Mouse (Mus musculus): ENCODE measurements around the gene Jun. TPM values are rescaled to one million over a fixed set of nuclear protein-coding genes. Genes with fewer than 3 reads are reported as not detected.

Jun gene
- polyA plus RNA-seq, 1 experiment from 2014 or later, result 77.6 TPM

DNA sequence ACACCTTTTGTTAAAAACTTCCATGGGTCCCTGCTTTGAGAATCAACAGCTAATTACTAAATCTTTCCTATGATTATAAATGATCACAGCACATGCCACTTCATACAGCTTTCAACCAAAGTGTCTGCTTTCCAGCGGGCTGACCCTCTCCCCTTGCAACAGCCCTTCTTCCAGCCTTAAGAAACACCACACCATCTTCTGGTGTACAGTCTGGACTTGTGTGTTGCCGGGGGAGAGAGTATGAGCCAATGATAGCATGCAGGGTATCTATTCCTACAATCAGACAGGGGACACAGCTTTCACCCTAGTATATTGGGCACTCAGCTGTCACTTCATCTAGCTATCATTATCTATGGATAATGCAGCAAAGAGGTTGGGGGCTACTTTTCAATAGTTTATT is 2.9 kb downstream of the Jun start:
- peaks cover 31% of the 10 kb centered on the region for H3K4me1 ChIP-seq (replicated peaks)
- WGBS, result 39% methylated on average over 2 of the region's 2 CpGs
- no peaks in the 10 kb centered on the region for H3K9me3 ChIP-seq
- H3K9ac ChIP-seq, result peak overlapping the region; percentile 80
- no peak for ATAC-seq (ENCODE audit: low read depth)
- H3K36me3 ChIP-seq, result no peaks in the 10 kb centered on the region
- no peaks in the 10 kb centered on the region for H3K27me3 ChIP-seq
- peak overlapping the region; percentile 96 for H3K4me2 ChIP-seq
- peak overlapping the region; percentile 76 for H3K4me3 ChIP-seq
- no peak overlapping the region for H3K27ac ChIP-seq (replicated peaks)

DNA sequence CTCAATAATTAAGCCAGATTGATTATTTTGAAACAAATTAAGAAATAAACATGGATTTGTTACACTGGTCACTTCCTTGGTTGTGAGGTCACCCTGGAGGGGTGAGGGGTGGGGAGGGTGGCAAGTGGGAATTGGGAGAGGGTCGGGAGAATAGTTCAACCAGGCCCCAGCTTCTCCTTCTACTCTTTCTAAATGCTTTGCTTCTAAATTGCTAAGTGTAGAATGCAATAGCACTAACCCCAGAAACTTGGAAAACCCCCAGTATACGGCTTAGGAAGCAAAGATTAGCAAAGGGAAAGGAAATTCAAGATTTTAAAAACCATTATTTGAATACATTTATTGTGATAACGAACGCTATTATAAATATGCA is 3.3 kb downstream of the Jun start:
- no peaks in the 10 kb centered on the region for H3K36me3 ChIP-seq
- peaks cover 27% of the 10 kb centered on the region for H3K4me1 ChIP-seq (replicated peaks)
- H3K4me2 ChIP-seq, result peak overlapping the region; percentile 96
- H3K9me3 ChIP-seq, result no peaks in the 10 kb centered on the region
- H3K27ac ChIP-seq (replicated peaks), result no peak overlapping the region
- WGBS, result 73% methylated on average over 4 of the region's 4 CpGs
- no peak for ATAC-seq (ENCODE audit: low read depth)
- peak overlapping the region; percentile 80; the same call in 1 of the 2 replicates for H3K9ac ChIP-seq
- peak overlapping the region; percentile 76 for H3K4me3 ChIP-seq
- H3K27me3 ChIP-seq, result no peaks in the 10 kb centered on the region

DNA sequence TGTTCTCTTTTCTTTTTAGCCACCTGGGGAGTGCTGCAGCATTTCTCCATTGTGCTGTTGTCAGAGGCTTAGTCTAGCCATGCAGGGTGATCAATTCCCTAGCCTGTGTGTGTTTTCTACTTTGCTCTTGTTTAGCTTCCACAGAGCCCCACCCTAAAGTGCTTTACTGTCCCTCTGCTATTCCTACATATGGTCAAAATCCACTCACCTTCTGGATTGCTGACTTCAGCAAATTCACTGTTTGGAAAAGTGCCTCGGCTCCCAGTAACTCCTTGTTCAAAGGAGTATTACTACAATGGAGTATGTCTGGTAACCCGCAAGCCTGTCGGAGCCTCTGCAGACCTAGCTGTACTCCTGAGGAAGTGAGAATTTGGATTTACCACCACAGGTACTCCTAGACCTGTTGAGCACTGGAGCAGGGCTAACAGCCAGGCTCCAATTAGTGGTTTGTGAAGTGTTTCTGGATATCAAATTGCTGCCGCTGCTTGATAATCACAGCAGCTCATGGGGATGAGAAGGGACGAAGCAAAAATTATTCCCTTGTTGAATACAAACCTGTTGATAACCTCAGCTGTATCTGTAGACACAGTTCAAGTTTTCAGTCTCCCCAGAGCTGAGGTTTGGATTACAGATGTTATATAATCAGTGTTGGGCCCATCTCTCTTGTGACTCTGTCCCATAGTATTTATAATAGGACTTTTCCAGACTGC is 3.8 kb downstream of the Jun start:
- peaks cover 23% of the 10 kb centered on the region for H3K4me1 ChIP-seq (replicated peaks)
- H3K36me3 ChIP-seq, result no peaks in the 10 kb centered on the region
- H3K9ac ChIP-seq, result peak overlapping the region; percentile 80; the same call in 1 of the 2 replicates
- H3K9me3 ChIP-seq, result no peaks in the 10 kb centered on the region
- H3K27me3 ChIP-seq, result no peaks in the 10 kb centered on the region
- no peak for ATAC-seq (ENCODE audit: low read depth)
- H3K4me3 ChIP-seq, result peak overlapping the region; percentile 76; the same call in 1 of the 2 replicates
- no peak overlapping the region for H3K27ac ChIP-seq (replicated peaks)
- peak overlapping the region; percentile 96 for H3K4me2 ChIP-seq
- WGBS, result 50% methylated on average over 5 of the region's 5 CpGs

DNA sequence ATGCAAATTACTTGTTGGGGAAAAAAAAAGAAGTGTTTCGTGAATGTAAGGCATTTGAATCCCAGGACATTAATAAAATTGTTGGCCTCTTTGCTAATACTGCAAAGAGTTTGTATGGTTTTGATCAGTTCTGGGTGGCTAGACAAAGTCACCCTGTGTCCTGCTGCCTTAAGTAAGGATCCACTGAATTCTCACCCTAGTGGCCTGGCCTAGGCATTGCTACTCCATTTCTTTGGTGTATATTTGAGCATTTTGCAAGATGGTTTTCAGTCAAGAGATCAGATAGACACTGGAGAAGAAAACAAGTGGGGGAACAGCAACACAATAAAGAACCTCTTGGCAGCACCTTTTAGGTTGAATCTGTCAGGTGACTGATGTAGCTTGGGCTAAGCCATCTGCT is 6.9 kb downstream of the Jun start:
- ATAC-seq (ENCODE audit: low read depth), result no peak
- H3K9ac ChIP-seq, result no peak overlapping the region
- WGBS, result 81% methylated on average over 1 of the region's 1 CpGs

DNA sequence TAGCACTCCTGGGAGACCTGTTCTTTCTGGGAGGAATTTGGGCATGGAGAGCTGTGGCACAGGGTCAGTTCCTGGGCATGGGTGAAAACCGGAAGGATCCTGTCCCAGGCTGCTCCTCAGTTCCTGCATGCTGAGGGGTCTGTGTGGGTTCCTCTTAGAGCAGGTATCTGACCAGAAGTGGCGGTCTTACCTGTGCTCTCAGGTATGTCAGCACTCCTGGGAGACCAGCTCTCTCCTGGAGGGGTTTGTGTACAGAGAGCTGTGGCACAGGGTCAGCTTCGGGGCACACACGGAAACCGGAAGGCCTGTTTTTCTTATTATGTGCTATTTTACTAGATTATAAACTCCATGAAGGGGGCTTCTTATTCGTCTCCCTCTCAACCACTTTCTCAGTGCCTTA is 7.3 kb downstream of the Jun start:
- no peak for ATAC-seq (ENCODE audit: low read depth)
- WGBS, result 90% methylated on average over 6 of the region's 6 CpGs

More for the DNA sequence above, 6.9 kb downstream of the Jun start:
- H3K9me3 ChIP-seq, result no peaks in the 10 kb centered on the region
- H3K27me3 ChIP-seq, result no peaks in the 10 kb centered on the region
- H3K4me3 ChIP-seq, result no peak overlapping the region
- H3K4me2 ChIP-seq, result no peak overlapping the region
- H3K27ac ChIP-seq (replicated peaks), result no peak overlapping the region
- peaks cover 23% of the 10 kb centered on the region for H3K4me1 ChIP-seq (replicated peaks)
- H3K36me3 ChIP-seq, result no peaks in the 10 kb centered on the region

DNA sequence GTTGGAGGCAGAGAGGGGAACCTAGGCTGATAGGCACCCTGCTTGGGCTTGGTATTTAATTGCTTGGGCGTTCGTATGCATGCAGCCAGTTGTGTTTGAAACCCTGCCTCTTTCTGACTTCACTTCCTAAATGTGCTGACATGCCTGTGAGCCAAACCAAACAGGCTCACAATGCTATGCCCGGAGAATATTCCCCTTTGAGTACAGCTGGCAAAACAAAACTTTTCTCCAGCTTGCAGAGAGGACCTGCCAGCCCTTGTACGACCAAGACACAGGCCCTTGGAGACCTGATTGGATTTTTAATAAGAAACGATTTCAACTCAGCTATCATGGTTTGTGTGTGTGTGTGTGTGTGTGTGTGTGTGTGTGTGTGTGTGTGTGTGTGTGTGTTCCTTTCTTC is 14.0 kb downstream of the Jun start:
- H3K27me3 ChIP-seq, result no peaks in the 10 kb centered on the region
- no peak overlapping the region for H3K9ac ChIP-seq
- H3K9me3 ChIP-seq, result no peaks in the 10 kb centered on the region
- H3K36me3 ChIP-seq, result no peaks in the 10 kb centered on the region
- H3K4me2 ChIP-seq, result no peak overlapping the region
- WGBS, result 56% methylated on average over 5 of the region's 5 CpGs
- no peak overlapping the region for H3K4me3 ChIP-seq
- peaks cover 5% of the 10 kb centered on the region; the same call in 1 of the 2 replicates for H3K4me1 ChIP-seq (replicated peaks)
- H3K27ac ChIP-seq (replicated peaks), result no peak overlapping the region
- no peak for ATAC-seq (ENCODE audit: low read depth)

More for the DNA sequence above, 7.3 kb downstream of the Jun start:
- Histone ChIP-seq H3K9ac (no peak overlapping the region), H3K27me3 (no peaks in the 10 kb centered on the region), H3K4me2 (no peak overlapping the region), H3K27ac (replicated peaks) (no peak overlapping the region), H3K9me3 (no peaks in the 10 kb centered on the region), H3K4me3 (no peak overlapping the region), H3K4me1 (replicated peaks) (peaks cover 18% of the 10 kb centered on the region), H3K36me3 (no peaks in the 10 kb centered on the region)

DNA sequence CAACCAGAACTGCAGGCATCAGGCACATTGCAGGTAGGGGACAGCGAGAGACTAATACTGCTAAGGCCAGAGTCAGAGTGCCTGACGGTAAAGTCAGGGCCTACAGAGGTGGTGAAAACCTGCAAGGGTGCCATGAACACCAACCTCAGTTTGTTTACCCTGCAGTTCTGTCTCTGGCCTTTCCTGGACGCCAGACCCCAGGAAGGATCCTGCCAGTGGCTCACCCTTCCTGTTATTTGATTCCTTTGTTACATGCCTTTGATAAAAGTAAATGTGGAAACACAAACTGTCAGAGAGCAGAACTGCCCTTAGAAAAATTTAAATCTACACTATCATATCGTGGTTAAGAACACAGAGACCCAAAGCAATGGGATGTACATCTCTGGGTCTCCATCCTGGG is 20.9 kb downstream of the Jun start:
- ATAC-seq (ENCODE audit: low read depth), result no peak
- no peak overlapping the region for H3K4me2 ChIP-seq
- no peaks in the 10 kb centered on the region for H3K27me3 ChIP-seq
- no peaks in the 10 kb centered on the region for H3K36me3 ChIP-seq
- H3K4me1 ChIP-seq (replicated peaks), result no peaks in the 10 kb centered on the region
- H3K27ac ChIP-seq (replicated peaks), result no peak overlapping the region
- no peak overlapping the region for H3K9ac ChIP-seq
- no peaks in the 10 kb centered on the region for H3K9me3 ChIP-seq
- H3K4me3 ChIP-seq, result no peak overlapping the region
- 71% methylated on average over 4 of the region's 4 CpGs for WGBS

DNA sequence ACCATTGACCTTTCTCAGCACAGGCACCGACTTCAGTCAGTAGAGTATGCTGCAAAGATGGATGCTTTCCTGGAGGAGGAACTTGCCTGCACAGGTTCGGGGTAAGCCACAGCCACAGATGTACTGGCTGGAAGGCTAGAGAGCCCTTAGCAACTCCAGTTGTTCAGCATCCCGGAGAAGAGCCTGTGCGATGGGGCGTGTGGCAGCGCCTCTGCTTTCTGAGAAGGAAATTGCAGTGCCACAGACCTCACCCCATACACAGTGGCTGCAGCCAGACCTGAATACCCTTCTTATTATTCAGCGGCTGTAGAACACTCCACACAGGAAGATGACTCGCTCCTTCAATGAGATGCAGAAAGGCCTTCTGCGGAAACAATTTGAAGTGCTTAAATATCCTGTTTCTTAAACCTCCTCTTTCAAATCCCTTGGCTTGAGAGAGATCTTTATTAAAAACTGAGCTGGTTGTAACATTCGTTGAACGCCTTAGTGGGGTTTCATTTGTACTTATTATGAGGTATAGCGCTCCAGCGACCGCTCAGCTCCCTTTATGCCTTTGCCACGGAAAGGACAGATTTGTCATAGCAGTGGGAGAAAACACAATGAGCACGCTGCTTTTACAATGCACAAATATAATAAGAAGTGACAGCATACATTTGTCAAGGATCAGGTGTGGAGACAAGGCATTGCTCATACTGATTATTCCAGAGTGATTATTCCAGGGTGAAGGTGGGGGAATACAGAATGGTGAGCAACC is 26.0 kb downstream of the Jun start:
- no peak overlapping the region for H3K9ac ChIP-seq
- no peak overlapping the region for H3K27ac ChIP-seq (replicated peaks)
- 71% methylated on average over 16 of the region's 16 CpGs for WGBS
- H3K4me1 ChIP-seq (replicated peaks), result no peaks in the 10 kb centered on the region
- H3K4me3 ChIP-seq, result no peak overlapping the region
- H3K4me2 ChIP-seq, result no peak overlapping the region
- no peaks in the 10 kb centered on the region for H3K9me3 ChIP-seq
- ATAC-seq (ENCODE audit: low read depth), result no peak
- H3K36me3 ChIP-seq, result no peaks in the 10 kb centered on the region
- H3K27me3 ChIP-seq, result no peaks in the 10 kb centered on the region

DNA sequence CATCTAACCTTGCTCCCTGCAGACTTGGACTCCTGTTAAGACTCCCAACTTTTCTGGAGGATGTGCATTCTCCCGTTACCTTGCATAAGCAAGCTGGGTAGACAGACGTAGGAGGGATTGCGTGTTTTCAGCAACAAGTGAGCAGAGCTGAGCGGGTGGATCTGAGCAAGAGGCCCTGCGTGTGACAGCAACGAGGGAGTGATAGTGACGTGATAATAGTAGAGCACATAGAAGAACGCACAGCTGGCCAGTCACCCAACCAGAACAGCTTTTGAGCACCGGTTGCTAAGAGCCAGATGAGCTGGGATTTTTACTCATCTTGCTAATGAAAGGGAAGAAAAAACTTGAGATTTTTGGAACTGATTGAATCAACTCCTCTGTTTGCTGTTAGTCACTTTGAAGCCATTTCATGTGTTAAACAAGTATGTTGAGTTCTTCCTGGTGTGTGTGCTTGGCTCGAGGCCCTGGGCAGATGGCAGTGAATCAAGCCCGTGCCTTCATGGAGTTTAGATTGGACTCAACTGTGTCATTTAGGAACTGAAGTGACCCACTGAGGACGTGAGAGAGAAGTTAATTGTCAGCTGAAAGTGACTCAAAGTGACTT is 28.6 kb downstream of the Jun start:
- no peak overlapping the region for H3K4me3 ChIP-seq
- 80% methylated on average over 12 of the region's 12 CpGs for WGBS
- no peaks in the 10 kb centered on the region for H3K27me3 ChIP-seq
- H3K4me2 ChIP-seq, result no peak overlapping the region
- H3K9ac ChIP-seq, result no peak overlapping the region
- H3K27ac ChIP-seq (replicated peaks), result no peak overlapping the region
- ATAC-seq (ENCODE audit: low read depth), result no peak
- H3K9me3 ChIP-seq, result no peaks in the 10 kb centered on the region
- peaks cover 4% of the 10 kb centered on the region; the same call in 1 of the 2 replicates for H3K4me1 ChIP-seq (replicated peaks)
- H3K36me3 ChIP-seq, result no peaks in the 10 kb centered on the region

DNA sequence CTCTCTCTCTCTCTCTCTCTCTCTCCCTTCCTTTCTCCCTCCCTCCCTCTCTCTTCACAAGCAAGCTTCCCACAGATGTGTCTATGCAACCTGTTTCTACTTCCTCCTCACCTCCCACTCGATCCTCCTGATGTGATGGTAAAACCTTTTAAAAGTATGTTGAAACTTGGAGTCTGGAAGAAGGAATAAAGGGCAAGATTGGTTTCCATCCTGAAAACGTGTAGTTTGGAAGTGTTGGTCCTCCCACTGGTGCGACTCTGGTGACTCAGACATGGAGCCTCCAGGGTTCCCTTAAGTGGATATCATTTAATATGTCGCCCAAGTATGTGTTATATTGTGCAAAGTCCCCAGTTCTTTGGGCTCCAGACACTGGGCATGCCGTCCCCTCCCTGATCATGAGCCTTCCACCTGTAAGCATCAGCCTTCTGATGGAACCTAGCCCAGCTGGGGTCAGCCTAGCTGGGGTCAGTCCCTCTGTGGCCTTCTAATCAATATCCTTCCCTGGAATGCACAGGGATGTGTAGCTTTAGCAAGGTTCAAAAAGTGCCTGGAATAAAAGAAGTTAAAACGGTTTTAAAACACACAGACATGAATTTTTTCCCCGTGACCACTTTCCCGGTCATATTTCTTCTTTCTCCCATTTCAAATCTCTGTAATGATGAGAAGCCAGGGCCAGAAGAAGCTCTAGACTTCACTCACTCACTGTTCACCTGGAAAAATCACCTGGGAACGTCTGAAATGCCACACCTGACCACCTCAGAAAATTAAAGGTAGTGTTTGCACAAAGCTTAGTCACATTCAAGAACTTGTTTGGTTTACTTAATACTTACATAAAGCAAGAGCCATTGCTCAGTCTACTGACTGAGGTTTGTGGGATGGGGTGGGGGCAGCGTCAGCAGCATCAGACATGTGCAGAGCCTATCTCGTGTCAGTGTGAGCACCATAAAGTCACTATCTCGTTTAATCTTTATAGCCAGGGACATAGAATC is 30.1 kb downstream of the Jun start:
- Histone ChIP-seq H3K36me3 (no peaks in the 10 kb centered on the region), H3K4me3 (no peak overlapping the region), H3K27me3 (no peaks in the 10 kb centered on the region), H3K9me3 (no peaks in the 10 kb centered on the region), H3K4me2 (no peak overlapping the region), H3K4me1 (replicated peaks) (peaks cover 4% of the 10 kb centered on the region; the same call in 1 of the 2 replicates), H3K27ac (replicated peaks) (no peak overlapping the region), H3K9ac (no peak overlapping the region)
- no peak for ATAC-seq (ENCODE audit: low read depth)
- 85% methylated on average over 12 of the region's 12 CpGs for WGBS

DNA sequence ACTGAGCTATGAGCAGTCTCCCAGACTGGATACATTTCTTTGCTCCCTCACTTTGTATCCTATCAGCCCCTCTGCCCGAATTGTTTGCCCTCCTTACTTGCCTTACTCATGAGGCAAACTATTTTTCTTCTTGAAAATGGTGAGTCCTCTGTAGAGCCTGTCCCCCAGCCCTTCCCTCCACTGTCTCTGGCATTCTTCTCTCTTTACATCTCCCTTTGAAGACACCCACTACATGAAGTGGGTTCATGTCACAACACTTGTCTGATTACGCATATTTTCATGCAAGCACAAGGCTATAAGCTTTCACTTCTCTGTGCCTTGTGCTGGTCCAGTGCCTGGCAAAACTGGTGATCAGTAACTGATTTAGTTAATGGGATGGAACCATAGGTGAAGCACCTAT is 31.8 kb downstream of the Jun start:
- WGBS, result 88% methylated on average over 2 of the region's 2 CpGs
- no peaks in the 10 kb centered on the region for H3K27me3 ChIP-seq
- no peak for ATAC-seq (ENCODE audit: low read depth)
- no peaks in the 10 kb centered on the region for H3K36me3 ChIP-seq
- H3K27ac ChIP-seq (replicated peaks), result no peak overlapping the region
- H3K4me2 ChIP-seq, result no peak overlapping the region
- peaks cover 4% of the 10 kb centered on the region; the same call in 1 of the 2 replicates for H3K4me1 ChIP-seq (replicated peaks)
- no peak overlapping the region for H3K4me3 ChIP-seq
- no peaks in the 10 kb centered on the region for H3K9me3 ChIP-seq
- no peak overlapping the region for H3K9ac ChIP-seq
